Mouse (Mus musculus) bone marrow macrophage, adult 2 months (primary cell): ENCODE measurements around the gene Ints13.

Source experiments
- CTCF ChIP-seq: IDR thresholded peaks from 2 replicates; pipeline ENCODE4 v1.5.1; 2012; ENCODE audit warnings: low read depth, mild to moderate bottlenecking, low read length, moderate library complexity
- POLR2A ChIP-seq: IDR thresholded peaks from 2 replicates; pipeline ENCODE4 v1.6.1; 2012; ENCODE audit warnings: mild to moderate bottlenecking, low read depth, low read length, borderline replicate concordance

- TF ChIP-seq CTCF (no peak), POLR2A (no peak)
Observed at GRCm38 (mm10) chr6:146504459-146504858, 73.2 kb downstream of the Ints13 start.
